Mouse (Mus musculus): ENCODE measurements around the gene Aco1. TPM values are rescaled to one million over a fixed set of nuclear protein-coding genes. Genes with fewer than 3 reads are reported as not detected.

The Aco1 gene
- total and polyA plus RNA-seq, 2 experiments from 2014 or later, result 33.2 to 57.5 TPM

DNA sequence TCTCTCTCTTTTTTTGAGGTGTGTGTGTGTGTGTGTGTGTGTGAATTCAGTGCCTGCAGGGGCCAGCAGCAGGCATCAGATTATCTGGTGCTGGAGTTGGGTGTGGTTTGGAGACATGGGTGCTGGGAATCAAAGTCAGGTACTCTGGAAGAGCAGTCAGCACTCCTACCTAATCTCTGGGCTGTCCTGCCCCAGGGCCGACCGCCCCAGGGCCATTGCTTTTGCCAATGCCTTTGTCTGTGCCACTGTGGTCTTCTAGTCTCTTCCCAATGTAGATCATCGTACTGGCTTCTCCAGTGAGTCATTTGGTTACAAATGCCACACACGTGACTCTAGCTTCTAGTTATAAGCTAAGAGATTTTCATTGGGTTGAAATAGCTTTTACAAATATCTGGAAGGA is 11.9 kb downstream of the Aco1 start:
- no peak overlapping the region for H3K4me2 ChIP-seq (ENCODE audit: low read depth, low read length, poor library complexity, severe bottlenecking)
- H3K4me1 ChIP-seq (ENCODE audit: insufficient read depth, low read length), result no peaks in the 10 kb centered on the region
- H3K4me3 ChIP-seq (ENCODE audit: low read depth, low read length), result no peak overlapping the region
- no peak overlapping the region for H3K9ac ChIP-seq (replicated peaks; ENCODE audit: low read length, poor library complexity, severe bottlenecking)
- H3K9me3 ChIP-seq (ENCODE audit: low read length), result no peaks in the 10 kb centered on the region
- no peak overlapping the region for H3K27ac ChIP-seq (ENCODE audit: low read depth, low read length)
- H3K36me3 ChIP-seq (ENCODE audit: insufficient read depth, low read length), result no peaks in the 10 kb centered on the region
- H3K27me3 ChIP-seq (ENCODE audit: insufficient read depth, low read length), result no peaks in the 10 kb centered on the region
- no peak for TF ChIP-seq CTCF (IDR thresholded peaks at IDR 0.05)
- ATAC-seq (ENCODE audit: low FRiP score), result no peak
- WGBS, result 96% methylated on average over 4 of the region's 4 CpGs
- DNase-seq (ENCODE audit: low spot score), result no peak

GRCm38 (mm10) chr4:40155467-40155999 is 12.7 kb downstream of the Aco1 start:
- no peaks in the 10 kb centered on the region for H3K4me1 ChIP-seq (ENCODE audit: insufficient read depth, low read length)
- ATAC-seq (ENCODE audit: low FRiP score) (no peak), DNase-seq (ENCODE audit: low spot score) (no peak)
- no peak for TF ChIP-seq CTCF (IDR thresholded peaks at IDR 0.05)
- H3K36me3 ChIP-seq (ENCODE audit: insufficient read depth, low read length), result no peaks in the 10 kb centered on the region
- WGBS, result 91% methylated on average over 13 of the region's 13 CpGs
- H3K27me3 ChIP-seq (ENCODE audit: insufficient read depth, low read length), result no peaks in the 10 kb centered on the region
- no peak overlapping the region for H3K4me3 ChIP-seq (ENCODE audit: low read depth, low read length)
- no peak overlapping the region for H3K27ac ChIP-seq (ENCODE audit: low read depth, low read length)
- H3K4me2 ChIP-seq (ENCODE audit: low read depth, low read length, poor library complexity, severe bottlenecking), result no peak overlapping the region
- no peaks in the 10 kb centered on the region for H3K9me3 ChIP-seq (ENCODE audit: low read length)
- H3K9ac ChIP-seq (replicated peaks; ENCODE audit: low read length, poor library complexity, severe bottlenecking), result no peak overlapping the region

GRCm38 (mm10) chr4:40156153-40156552 is 13.3 kb downstream of the Aco1 start:
- Histone ChIP-seq H3K4me1 (ENCODE audit: insufficient read depth, low read length) (no peaks in the 10 kb centered on the region), H3K9me3 (ENCODE audit: low read length) (no peaks in the 10 kb centered on the region), H3K27me3 (ENCODE audit: insufficient read depth, low read length) (no peaks in the 10 kb centered on the region), H3K9ac (replicated peaks; ENCODE audit: low read length, poor library complexity, severe bottlenecking) (no peak overlapping the region), H3K27ac (ENCODE audit: low read depth, low read length) (no peak overlapping the region), H3K4me2 (ENCODE audit: low read depth, low read length, poor library complexity, severe bottlenecking) (no peak overlapping the region), H3K36me3 (ENCODE audit: insufficient read depth, low read length) (no peaks in the 10 kb centered on the region), H3K4me3 (ENCODE audit: low read depth, low read length) (no peak overlapping the region)
- WGBS, result 76% methylated on average over 2 of the region's 2 CpGs
- DNase-seq (ENCODE audit: low spot score) (no peak), ATAC-seq (ENCODE audit: low FRiP score) (no peak)
- no peak for TF ChIP-seq CTCF (IDR thresholded peaks at IDR 0.05)

DNA sequence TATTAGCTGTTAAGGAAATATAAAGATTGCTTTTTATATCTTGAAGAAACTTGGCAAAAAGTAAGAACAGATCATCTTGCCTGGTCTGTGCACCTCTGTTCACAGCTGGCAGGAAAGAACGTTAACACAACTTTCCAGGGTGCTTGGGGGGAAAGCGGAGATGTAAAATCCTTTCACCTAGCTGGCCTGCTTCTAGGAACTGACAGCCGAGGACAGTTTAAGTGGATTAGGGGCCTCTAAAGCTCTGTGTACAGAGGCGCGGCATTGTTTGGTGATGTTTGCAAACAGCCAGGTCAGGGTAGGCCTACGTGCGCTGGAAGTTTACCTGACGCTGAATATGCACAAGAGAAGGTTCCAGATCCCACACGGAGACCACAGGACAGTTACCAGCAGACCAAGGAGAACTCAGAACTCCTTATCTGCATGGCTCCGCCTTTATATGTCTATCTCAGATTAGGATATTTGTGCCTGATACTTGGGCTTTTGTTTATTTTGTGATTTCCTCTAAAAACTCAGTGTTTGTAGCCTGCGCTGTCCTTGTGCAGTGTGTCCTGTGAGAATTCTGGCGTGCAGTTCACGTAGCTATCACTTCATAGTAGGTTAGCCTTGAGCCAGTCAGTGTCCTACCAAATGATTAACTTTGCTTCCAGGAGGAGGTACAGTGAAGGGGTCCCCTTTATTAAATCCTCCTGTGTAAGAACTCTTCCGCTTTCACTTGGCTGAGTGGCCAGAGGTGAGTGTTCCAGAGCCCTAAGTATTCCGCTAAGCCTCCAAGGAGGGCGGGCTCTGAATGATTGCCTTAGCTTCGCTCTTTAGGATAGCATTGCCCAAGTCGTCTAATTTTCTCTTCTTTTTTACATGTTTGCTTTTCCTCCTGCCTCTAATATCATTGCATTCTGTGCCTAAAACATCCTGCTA is 14.0 kb downstream of the Aco1 start:
- WGBS, result 64% methylated on average over 18 of the region's 18 CpGs
- no peak overlapping the region for H3K27ac ChIP-seq (ENCODE audit: low read depth, low read length)
- H3K27me3 ChIP-seq (ENCODE audit: insufficient read depth, low read length), result no peaks in the 10 kb centered on the region
- no peak for TF ChIP-seq CTCF (IDR thresholded peaks at IDR 0.05)
- H3K9ac ChIP-seq (replicated peaks; ENCODE audit: low read length, poor library complexity, severe bottlenecking), result no peak overlapping the region
- ATAC-seq (ENCODE audit: low FRiP score), result no peak
- no peak overlapping the region for H3K4me2 ChIP-seq (ENCODE audit: low read depth, low read length, poor library complexity, severe bottlenecking)
- no peaks in the 10 kb centered on the region for H3K4me1 ChIP-seq (ENCODE audit: insufficient read depth, low read length)
- H3K4me3 ChIP-seq (ENCODE audit: low read depth, low read length), result no peak overlapping the region
- no peaks in the 10 kb centered on the region for H3K9me3 ChIP-seq (ENCODE audit: low read length)
- H3K36me3 ChIP-seq (ENCODE audit: insufficient read depth, low read length), result no peaks in the 10 kb centered on the region
- DNase-seq (ENCODE audit: low spot score), result no peak

- ATAC-seq (ENCODE audit: low FRiP score), result no peak
- no peaks in the 10 kb centered on the region for H3K27me3 ChIP-seq (ENCODE audit: insufficient read depth, low read length)
- H3K27ac ChIP-seq (ENCODE audit: low read depth, low read length), result no peak overlapping the region
- H3K9me3 ChIP-seq (ENCODE audit: low read length), result no peaks in the 10 kb centered on the region
- no peaks in the 10 kb centered on the region for H3K36me3 ChIP-seq (ENCODE audit: insufficient read depth, low read length)
- 90% methylated on average over 5 of the region's 5 CpGs for WGBS
- no peaks in the 10 kb centered on the region for H3K4me1 ChIP-seq (ENCODE audit: insufficient read depth, low read length)
- H3K4me2 ChIP-seq (ENCODE audit: low read depth, low read length, poor library complexity, severe bottlenecking), result no peak overlapping the region
- H3K4me3 ChIP-seq (ENCODE audit: low read depth, low read length), result no peak overlapping the region
- H3K9ac ChIP-seq (replicated peaks; ENCODE audit: low read length, poor library complexity, severe bottlenecking), result no peak overlapping the region
- DNase-seq (ENCODE audit: low spot score), result no peak
- no peak for TF ChIP-seq CTCF (IDR thresholded peaks at IDR 0.05)
Measured at GRCm38 (mm10) chr4:40157500-40158223, 14.8 kb downstream of the Aco1 start.

DNA sequence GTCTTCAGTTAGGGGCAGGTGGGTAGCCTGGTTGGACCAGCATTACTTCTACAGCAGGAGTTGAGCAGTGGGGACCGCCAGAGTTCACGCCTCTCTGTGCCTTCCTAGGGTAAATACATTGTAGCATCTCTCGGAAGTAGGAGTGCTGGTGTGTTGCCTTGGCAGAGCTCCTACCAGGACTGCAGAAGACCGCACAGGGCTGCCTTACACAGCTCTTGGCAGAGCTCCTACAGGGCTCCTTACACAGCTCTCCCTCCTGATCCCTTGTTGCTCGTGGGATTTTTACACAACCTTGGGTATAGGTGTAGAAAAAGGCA is 15.3 kb downstream of the Aco1 start:
- no peaks in the 10 kb centered on the region for H3K36me3 ChIP-seq (ENCODE audit: insufficient read depth, low read length)
- no peak for ATAC-seq (ENCODE audit: low FRiP score)
- no peak overlapping the region for H3K27ac ChIP-seq (ENCODE audit: low read depth, low read length)
- no peaks in the 10 kb centered on the region for H3K27me3 ChIP-seq (ENCODE audit: insufficient read depth, low read length)
- no peak for DNase-seq (ENCODE audit: low spot score)
- TF ChIP-seq CTCF (IDR thresholded peaks at IDR 0.05), result no peak
- 78% methylated on average over 5 of the region's 5 CpGs for WGBS
- H3K9me3 ChIP-seq (ENCODE audit: low read length), result no peaks in the 10 kb centered on the region
- no peak overlapping the region for H3K4me3 ChIP-seq (ENCODE audit: low read depth, low read length)
- H3K4me2 ChIP-seq (ENCODE audit: low read depth, low read length, poor library complexity, severe bottlenecking), result no peak overlapping the region
- H3K4me1 ChIP-seq (ENCODE audit: insufficient read depth, low read length), result no peaks in the 10 kb centered on the region
- H3K9ac ChIP-seq (replicated peaks; ENCODE audit: low read length, poor library complexity, severe bottlenecking), result no peak overlapping the region

Measured in midbrain, postnatal 0 days (tissue).